Comparison of ENCODE assay signal across 25 mouse cellular contexts in genomic region chr5:46203744-46204143, GRCm38 (mm10).
DNase-seq lines count a peak whose midpoint lies in the region; ATAC-seq and TF ChIP-seq lines count a peak whose summit lies in the region.
"Had no signal": no experiment of that assay in that cellular context is flagged by ENCODE, and none has a peak within 500 bp of the region (broad histone marks: within the 10 kb centered on the region; RNA-seq: fewer than 3 reads in every experiment).

No protein-coding gene starts in this region.

- peaks cover 8% of the 10 kb centered on the region for H3K4me1 ChIP-seq in forebrain, embryonic 14.5 days (ENCODE audit: control insufficient read depth, insufficient read depth, low read length)
- H3K4me1 ChIP-seq in forebrain, embryonic 16.5 days (replicated peaks; ENCODE audit: control insufficient read depth, insufficient read depth, low read length): peaks cover 9% of the 10 kb centered on the region
- no peaks in the 10 kb centered on the region for H3K4me1 ChIP-seq in hindbrain, embryonic 14.5 days (replicated peaks; ENCODE audit: control insufficient read depth, insufficient read depth, low read length)
- no peaks in the 10 kb centered on the region for H3K4me1 ChIP-seq in hindbrain, embryonic 11.5 days (replicated peaks; ENCODE audit: control insufficient read depth, insufficient read depth, low read length)
- H3K4me1 ChIP-seq in lung, embryonic 15.5 days: no peaks in the 10 kb centered on the region
- H3K4me1 ChIP-seq: embryonic facial prominence, embryonic 15.5 days; intestine, embryonic 15.5 days had no signal

- no peak overlapping the region for H3K4me3 ChIP-seq in forebrain, embryonic 14.5 days (ENCODE audit: low read depth, low read length)
- H3K4me3 ChIP-seq in forebrain, embryonic 16.5 days (replicated peaks; ENCODE audit: low read length): no peak overlapping the region
- H3K4me3 ChIP-seq in hindbrain, embryonic 14.5 days (replicated peaks; ENCODE audit: low read length): no peak overlapping the region
- H3K4me3 ChIP-seq in hindbrain, embryonic 11.5 days (ENCODE audit: low read depth, low read length): no peak overlapping the region
- no peak overlapping the region for H3K4me3 ChIP-seq in lung, embryonic 15.5 days
- H3K4me3 ChIP-seq: embryonic facial prominence, embryonic 15.5 days; erythroblast, embryonic 14.5 days; forebrain, embryonic 10.5 days; gastrocnemius, adult 2 months; heart, embryonic 13.5 days; hindbrain, embryonic 10.5 days; intestine, embryonic 15.5 days had no signal

- H3K27ac ChIP-seq in forebrain, embryonic 14.5 days (ENCODE audit: low read depth, low read length): no peak overlapping the region
- no peak overlapping the region for H3K27ac ChIP-seq in forebrain, embryonic 16.5 days (ENCODE audit: low read length)
- H3K27ac ChIP-seq in hindbrain, embryonic 14.5 days: no peak overlapping the region
- H3K27ac ChIP-seq in hindbrain, embryonic 11.5 days (ENCODE audit: low read depth, low read length): no peak overlapping the region
- no peak overlapping the region for H3K27ac ChIP-seq in lung, embryonic 15.5 days
- H3K27ac ChIP-seq: embryonic facial prominence, embryonic 15.5 days; forebrain, embryonic 10.5 days; gastrocnemius, adult 2 months; heart, embryonic 13.5 days; hindbrain, embryonic 10.5 days; intestine, embryonic 15.5 days had no signal

- H3K9me3 ChIP-seq in forebrain, embryonic 14.5 days (replicated peaks; ENCODE audit: control insufficient read depth, low read length): no peaks in the 10 kb centered on the region
- no peaks in the 10 kb centered on the region for H3K9me3 ChIP-seq in forebrain, embryonic 16.5 days (ENCODE audit: control insufficient read depth, low read length)
- no peaks in the 10 kb centered on the region for H3K9me3 ChIP-seq in hindbrain, embryonic 14.5 days (ENCODE audit: control insufficient read depth, low read length)
- no peaks in the 10 kb centered on the region for H3K9me3 ChIP-seq in hindbrain, embryonic 11.5 days (ENCODE audit: control insufficient read depth, low read length)
- H3K9me3 ChIP-seq in lung, embryonic 15.5 days: no peaks in the 10 kb centered on the region
- H3K9me3 ChIP-seq: embryonic facial prominence, embryonic 15.5 days; forebrain, embryonic 10.5 days; heart, embryonic 13.5 days; hindbrain, embryonic 10.5 days; intestine, embryonic 15.5 days had no signal

- no peak for TF ChIP-seq POLR2A in brain, embryonic 14.5 days (IDR thresholded peaks at IDR 0.05; ENCODE audit: borderline replicate concordance, extremely low read depth, insufficient read depth, insufficient read length, poor library complexity, severe bottlenecking)

- no peak overlapping the region for H3K9ac ChIP-seq in forebrain, embryonic 14.5 days (ENCODE audit: low read length)
- no peak overlapping the region for H3K9ac ChIP-seq in forebrain, embryonic 16.5 days (replicated peaks; ENCODE audit: low read depth, low read length)
- H3K9ac ChIP-seq in hindbrain, embryonic 14.5 days: no peak overlapping the region
- no peak overlapping the region for H3K9ac ChIP-seq in hindbrain, embryonic 11.5 days (ENCODE audit: low read depth, low read length)
- H3K9ac ChIP-seq in lung, embryonic 15.5 days: no peak overlapping the region
- H3K9ac ChIP-seq: embryonic facial prominence, embryonic 15.5 days; heart, embryonic 13.5 days; intestine, embryonic 15.5 days had no signal

- no peaks in the 10 kb centered on the region for H3K36me3 ChIP-seq in forebrain, embryonic 14.5 days (ENCODE audit: control insufficient read depth, insufficient read depth, low read length)
- H3K36me3 ChIP-seq in forebrain, embryonic 16.5 days (ENCODE audit: control insufficient read depth, insufficient read depth): no peaks in the 10 kb centered on the region
- no peaks in the 10 kb centered on the region for H3K36me3 ChIP-seq in hindbrain, embryonic 14.5 days (replicated peaks; ENCODE audit: control insufficient read depth, insufficient read depth)
- no peaks in the 10 kb centered on the region for H3K36me3 ChIP-seq in hindbrain, embryonic 11.5 days (ENCODE audit: control insufficient read depth, insufficient read depth, low read length)
- no peaks in the 10 kb centered on the region for H3K36me3 ChIP-seq in lung, embryonic 15.5 days
- H3K36me3 ChIP-seq: embryonic facial prominence, embryonic 15.5 days; forebrain, embryonic 10.5 days; heart, embryonic 13.5 days; hindbrain, embryonic 10.5 days; intestine, embryonic 15.5 days had no signal

- WGBS in forebrain, embryonic 14.5 days: 72% methylated on average over 4 of the region's 4 CpGs
- 73% methylated on average over 4 of the region's 4 CpGs for WGBS in forebrain, embryonic 16.5 days
- 65% methylated on average over 4 of the region's 4 CpGs for WGBS in hindbrain, embryonic 14.5 days
- WGBS in hindbrain, embryonic 11.5 days: 69% methylated on average over 4 of the region's 4 CpGs
- WGBS in lung, embryonic 15.5 days: 47% methylated on average over 4 of the region's 4 CpGs

- peak; percentile 23 for DNase-seq in forebrain, embryonic 14.5 days (ENCODE audit: low spot score)
- no peak for DNase-seq in hindbrain, embryonic 14.5 days (ENCODE audit: low spot score)
- no peak for DNase-seq in hindbrain, embryonic 11.5 days (ENCODE audit: low spot score)
- DNase-seq in lung, postnatal 14 days: no peak
- DNase-seq in brain, embryonic 14.5 days (ENCODE audit: low read depth): peak; percentile 21
- no peak for DNase-seq in cerebellum, postnatal 36 days
- DNase-seq: adrenal gland, postnatal 14 days; cerebellum, adult 18-20 months; cerebellum, adult 9-11 months; embryo, embryonic 11 days; gastrocnemius, adult 2 months; gastrocnemius, postnatal 25 days; heart, postnatal 14 days; kidney, adult 18-20 months had no signal

- no peaks in the 10 kb centered on the region for H3K27me3 ChIP-seq in forebrain, embryonic 14.5 days (replicated peaks; ENCODE audit: control insufficient read depth, insufficient read depth, low read length)
- no peaks in the 10 kb centered on the region for H3K27me3 ChIP-seq in forebrain, embryonic 16.5 days (replicated peaks; ENCODE audit: control insufficient read depth, insufficient read depth, low read length)
- no peaks in the 10 kb centered on the region for H3K27me3 ChIP-seq in hindbrain, embryonic 14.5 days (ENCODE audit: control insufficient read depth, insufficient read depth, low read length)
- H3K27me3 ChIP-seq in hindbrain, embryonic 11.5 days (ENCODE audit: control insufficient read depth, insufficient read depth, low read length): no peaks in the 10 kb centered on the region
- no peaks in the 10 kb centered on the region for H3K27me3 ChIP-seq in lung, embryonic 15.5 days
- H3K27me3 ChIP-seq: CH12.LX; embryonic facial prominence, embryonic 15.5 days; heart, embryonic 13.5 days; intestine, embryonic 15.5 days; Patski had no signal

- no peak for TF ChIP-seq CTCF in brain, embryonic 14.5 days (IDR thresholded peaks at IDR 0.05; ENCODE audit: borderline replicate concordance, extremely low read depth, insufficient read depth, insufficient read length)

- no peak overlapping the region for H3K4me2 ChIP-seq in forebrain, embryonic 14.5 days (ENCODE audit: low read length)
- H3K4me2 ChIP-seq in forebrain, embryonic 16.5 days (ENCODE audit: low read length): no peak overlapping the region
- no peak overlapping the region for H3K4me2 ChIP-seq in hindbrain, embryonic 14.5 days (replicated peaks)
- H3K4me2 ChIP-seq in hindbrain, embryonic 11.5 days (replicated peaks; ENCODE audit: low read depth, low read length): no peak overlapping the region
- no peak overlapping the region for H3K4me2 ChIP-seq in lung, embryonic 15.5 days
- H3K4me2 ChIP-seq: embryonic facial prominence, embryonic 15.5 days; heart, embryonic 13.5 days; intestine, embryonic 15.5 days had no signal

- ATAC-seq in forebrain, embryonic 14.5 days: no peak
- no peak for ATAC-seq in forebrain, embryonic 16.5 days
- ATAC-seq in hindbrain, embryonic 14.5 days (ENCODE audit: low FRiP score): peak; percentile 44; the same call in 1 of the 2 replicates
- no peak for ATAC-seq in hindbrain, embryonic 11.5 days (ENCODE audit: low FRiP score)
- ATAC-seq in lung, embryonic 15.5 days (ENCODE audit: borderline replicate concordance, extremely low read depth, low FRiP score, low TSS enrichment): peak; percentile 31; the same call in 1 of the 2 replicates
- ATAC-seq: activated CD4-positive, CD25-positive, alpha-beta regulatory T cell, adult 4 months; intestine, embryonic 15.5 days; Patski had no signal

Comparison
In these comparisons a context has a peak if more than half of its experiments do, and no peak if none do; other contexts are left out.
1. ATAC-seq: peak in hindbrain, embryonic 14.5 days (single experiment) and lung, embryonic 15.5 days (single experiment); none in forebrain, embryonic 14.5 days (single experiment), forebrain, embryonic 16.5 days (single experiment) and hindbrain, embryonic 11.5 days (single experiment).
2. DNase-seq: peak in forebrain, embryonic 14.5 days (single experiment) and brain, embryonic 14.5 days (single experiment); none in hindbrain, embryonic 14.5 days (single experiment), hindbrain, embryonic 11.5 days (single experiment), lung, postnatal 14 days (single experiment) and cerebellum, postnatal 36 days (0 of 2).